8 mouse cellular contexts compared by ENCODE assay signal in genomic region chr4:83485735-83486116, GRCm38 (mm10). TPM values are rescaled to one million over a fixed set of nuclear protein-coding genes. Genes with fewer than 3 reads are reported as not detected.
DNase-seq lines count a peak whose midpoint lies in the region; ATAC-seq and TF ChIP-seq lines count a peak whose summit lies in the region.

No protein-coding gene starts in this region.

- peak overlapping the region; percentile 99 for H3K9ac ChIP-seq in hindbrain, postnatal 0 days (replicated peaks; ENCODE audit: low read length)

- peak overlapping the region; percentile 84 for H3K4me3 ChIP-seq in hindbrain, postnatal 0 days (ENCODE audit: low read length)
- peak overlapping the region; percentile 81 for H3K4me3 ChIP-seq in left cerebral cortex, adult 2 months

- TF ChIP-seq CTCF in hindbrain, postnatal 0 days (IDR thresholded peaks at IDR 0.05; ENCODE audit: low read depth): peak; percentile 79
- peak; percentile 65 for TF ChIP-seq CTCF in left cerebral cortex, adult 2 months (IDR thresholded peaks at IDR 0.05)

- intact Hi-C loops in left cerebral cortex, adult 2 months (cut with DNase I): loop anchor here (1.0 to 2.0 kb wide), 3 partner anchors 30 to 85 kb away; partner anchors contain the start of gene Ccdc171

- no peaks in the 10 kb centered on the region for H3K9me3 ChIP-seq in hindbrain, postnatal 0 days (ENCODE audit: low read length)

- 0% methylated on average over 25 of the region's 40 CpGs for WGBS in hindbrain, postnatal 0 days

- ATAC-seq in hindbrain, postnatal 0 days: peak; percentile 83
- ATAC-seq in megakaryocyte, adult 5-6 weeks (ENCODE audit: poor library complexity, severe bottlenecking): peak; percentile 78

- H3K27me3 ChIP-seq in hindbrain, postnatal 0 days (ENCODE audit: insufficient read depth, low read length): no peaks in the 10 kb centered on the region

- peak; percentile 93 for DNase-seq in T-cell, adult 2 months (ENCODE audit: low spot score)
- DNase-seq in cerebellum, postnatal 36 days: peak; percentile 83 to 91
- DNase-seq in gastrocnemius, adult 18-20 months (ENCODE audit: low spot score): peak; percentile 79
- peak; percentile 95 for DNase-seq in hindbrain, postnatal 0 days (ENCODE audit: low spot score)
- DNase-seq in left cerebral cortex, adult 2 months (ENCODE audit: extremely low spot score in 1 of 2, low spot score in 2 of 2): peak; percentile 87
- peak; percentile 85 to 86 for DNase-seq in right cerebral cortex, adult 2 months (ENCODE audit: low spot score in 2 of 2)
- peak; percentile 81 for DNase-seq in urinary bladder, postnatal 14 days (ENCODE audit: low spot score)

- peak overlapping the region; percentile 98 for H3K27ac ChIP-seq in hindbrain, postnatal 0 days
- H3K27ac ChIP-seq in left cerebral cortex, adult 2 months: peak overlapping the region; percentile 100

- peaks cover 3% of the 10 kb centered on the region; the same call in 1 of the 2 replicates for H3K36me3 ChIP-seq in hindbrain, postnatal 0 days (ENCODE audit: insufficient read depth, low read length)

- peak overlapping the region; percentile 70 for H3K4me2 ChIP-seq in hindbrain, postnatal 0 days (ENCODE audit: low read depth, low read length)

- H3K4me1 ChIP-seq in hindbrain, postnatal 0 days (ENCODE audit: insufficient read depth, low read length): peaks cover 3% of the 10 kb centered on the region; the same call in 1 of the 2 replicates

RNA-seq across cellular contexts. Expression of gene Psip1, which starts 0.5 kb away (rescaled TPM):
- total RNA-seq in gastrocnemius, adult 18-20 months (2021): 10 to 100 TPM; 15.8 to 17.2 TPM
- total RNA-seq in hindbrain, postnatal 0 days (2014; rRNA removed): 151 and 176 TPM in 2 replicates
- 284 and 285 TPM in 2 replicates for polyA plus RNA-seq in hindbrain, postnatal 0 days (2015; fragmentation: Nextera tagmentation; extraction: Ambion mirVana)
- 100 to 1,000 TPM; 197 to 199 TPM for total RNA-seq in left cerebral cortex, adult 2 months (2021)
- 94.4 and 96.0 TPM in 2 replicates for total RNA-seq in megakaryocyte, adult 5-6 weeks (2015)
- total RNA-seq in megakaryocyte, adult 5-6 weeks (2017): 109 and 111 TPM in 2 replicates

RNA-seq across cellular contexts. Expression of gene Ccdc171, which starts 39.6 kb away (rescaled TPM):
- total RNA-seq in gastrocnemius, adult 18-20 months (2021): under 1 TPM; 0.52 to 0.94 TPM
- total RNA-seq in hindbrain, postnatal 0 days (2014; rRNA removed): 1.1 and 3.2 TPM in 2 replicates
- 2.0 and 2.3 TPM in 2 replicates for polyA plus RNA-seq in hindbrain, postnatal 0 days (2015; fragmentation: Nextera tagmentation; extraction: Ambion mirVana)
- 1 to 10 TPM; 3.6 to 4.8 TPM for total RNA-seq in left cerebral cortex, adult 2 months (2021)
- 2.8 and 4.9 TPM in 2 replicates for total RNA-seq in megakaryocyte, adult 5-6 weeks (2015)
- 4.8 and 7.1 TPM in 2 replicates for total RNA-seq in megakaryocyte, adult 5-6 weeks (2017)

Comparison
In these comparisons a context has a peak if more than half of its experiments do, and no peak if none do; other contexts are left out.
1. Peak in every context shown above with its lines: DNase-seq, ATAC-seq, H3K4me3 ChIP-seq and H3K27ac ChIP-seq.